Mouse (Mus musculus) bone marrow, adult 2 months (tissue): ENCODE data around the gene Prom2.

Experiments used
- CTCF ChIP-seq: fragments of 200-500 bp; IDR thresholded peaks from 2 replicates; pipeline ENCODE4 v1.5.1; 2011; ENCODE audit warnings: low read length, control low read depth; ENCODE audit not compliant: control insufficient read depth, insufficient read depth
- POLR2A ChIP-seq: fragments of 200-500 bp; IDR thresholded peaks from 2 replicates; pipeline ENCODE4 v1.6.1; 2011; ENCODE audit warnings: low read depth, mild to moderate bottlenecking, control low read depth, low read length, borderline replicate concordance; ENCODE audit not compliant: control insufficient read depth

- no peak for TF ChIP-seq POLR2A
- TF ChIP-seq CTCF = no peak
Measured at GRCm38 (mm10) chr2:127479763-127480162, 61.5 kb downstream of the Prom2 start.
